Mouse (Mus musculus) E14TG2a.4 (cell line): ENCODE data around the gene Gk2.

Experiments
- CTCF ChIP-seq: conservative IDR thresholded peaks from 2 replicates; pipeline ENCODE4 v1.5.1; 2014; ENCODE audit warnings: low read length
- NANOG ChIP-seq: IDR thresholded peaks from 2 replicates; pipeline ENCODE4 v1.6.1; 2014; ENCODE audit warnings: borderline replicate concordance, low read length, mixed read lengths
- POU5F1 ChIP-seq: IDR thresholded peaks from 2 replicates; pipeline ENCODE4 v1.6.1; 2014; ENCODE audit warnings: low read length, borderline replicate concordance

- no peak for TF ChIP-seq CTCF
- no peak for TF ChIP-seq NANOG
- TF ChIP-seq POU5F1: no peak
Observed at GRCm38 (mm10) chr5:97479991-97480390, 23.2 kb upstream of the Gk2 start.
